Mouse (Mus musculus) activated CD4-positive, CD25-positive, alpha-beta regulatory T cell, adult 4 months (primary cell): ENCODE data around the gene Imp3. TPM values are rescaled to one million over a fixed set of nuclear protein-coding genes. Genes with fewer than 3 reads are reported as not detected.

Source experiments
- ATAC-seq: one replicate; pipeline ENCODE4 v1.8.0; 2017
- polyA plus RNA-seq, 2 experiments: library from polyadenylated mRNA; unstranded; fragments of 100-300 nt; shearing (Covaris generic); gene quantifications; one replicate each; pipeline ENCODE4 v1.2.1; 2017

Imp3 gene
- polyA plus RNA-seq, 2 experiments from 2014 or later, result 54.8 to 68.4 TPM

- no peak for ATAC-seq
Measured at GRCm38 (mm10) chr9:56973960-56974524, 36.8 kb downstream of the Imp3 start.

GRCm38 (mm10) chr9:56975199-56975598 is 37.9 kb downstream of the Imp3 start:
- ATAC-seq, result peak; percentile 68

GRCm38 (mm10) chr9:56980186-56980585 is 42.9 kb downstream of the Imp3 start:
- ATAC-seq, result no peak

GRCm38 (mm10) chr9:56981502-56981901 is 44.2 kb downstream of the Imp3 start:
- ATAC-seq, result no peak

Other genes with a start within 250 kb of the Imp3 start
- not detected for gene Lingo1, start 141.0 kb upstream of the Imp3 start, polyA plus RNA-seq
- not detected for gene Odf3l1, start 72.8 kb upstream of the Imp3 start, polyA plus RNA-seq
- gene Cspg4, start 72.4 kb upstream of the Imp3 start, polyA plus RNA-seq, result under 1 TPM in 1 of 2 experiments, not detected in 1; 0.33 TPM
- 1 to 10 TPM; 3.1 to 5.2 TPM for gene Snx33, start 9.1 kb upstream of the Imp3 start, polyA plus RNA-seq
- 10 to 100 TPM; 16.2 to 21.2 TPM for gene Snupn, start 13.4 kb downstream of the Imp3 start, polyA plus RNA-seq
- gene Ptpn9, start 57.4 kb downstream of the Imp3 start, polyA plus RNA-seq, result 1 to 10 TPM; 3.5 to 4.1 TPM
- gene Sin3a, start 134.6 kb downstream of the Imp3 start, polyA plus RNA-seq, result 10 to 100 TPM; 31.7 to 33.5 TPM
- 10 to 100 TPM; 38.8 to 51.6 TPM for gene Man2c1, start 193.2 kb downstream of the Imp3 start, polyA plus RNA-seq
- gene Neil1, start 210.8 kb downstream of the Imp3 start, polyA plus RNA-seq, result 10 to 100 TPM; 18.0 to 33.4 TPM
- gene Commd4, start 220.9 kb downstream of the Imp3 start, polyA plus RNA-seq, result 100 to 1,000 TPM; 264 to 293 TPM